Mouse (Mus musculus) mammary gland, adult 2 months (tissue): ENCODE results near the gene Il2. TPM values are rescaled to one million over a fixed set of nuclear protein-coding genes. Genes with fewer than 3 reads are reported as not detected.

Experiments
- polyA plus RNA-seq: library from polyadenylated mRNA; depleted of rRNA; stranded (reverse); fragments of >200 nt; gene quantifications from 2 replicates; pipeline ENCODE4 v1.2.3, GENCODE M21; 2012; ENCODE audit warnings: low replicate concordance; rRNA removed

Gene Il2
- 0.42 TPM in 1 of 2 replicates, not detected in the other for polyA plus RNA-seq

DNA sequence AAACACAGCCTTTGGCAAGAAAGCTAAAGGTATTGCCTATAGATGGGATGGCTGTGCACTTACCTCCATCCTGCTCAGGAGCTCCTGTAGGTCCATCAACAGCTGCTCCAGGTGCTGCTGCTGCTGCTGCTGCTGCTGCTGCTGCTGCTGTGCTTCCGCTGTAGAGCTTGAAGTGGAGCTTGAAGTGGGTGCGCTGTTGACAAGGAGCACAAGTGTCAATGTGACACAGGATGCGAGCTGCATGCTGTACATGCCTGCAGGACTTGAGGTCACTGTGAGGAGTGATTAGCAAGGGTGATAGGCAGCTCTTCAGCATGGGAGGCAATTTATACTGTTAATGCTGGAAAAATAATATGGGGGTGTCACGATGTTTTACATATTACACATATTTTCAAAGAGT is at the start of gene Il2:
Gene Il2 (minus strand): TSS at position 305 of the 400 bp plus-strand sequence.

Other genes with a start within 250 kb of the Il2 start
- not detected in 2 replicates for gene Adad1, start 62.4 kb downstream of the Il2 start, polyA plus RNA-seq
- not detected in 2 replicates for gene Il21, start 106.7 kb upstream of the Il2 start, polyA plus RNA-seq
- 0.72 and 1.8 TPM in 2 replicates for gene Bbs12, start 186.6 kb upstream of the Il2 start, polyA plus RNA-seq
- gene Cetn4, start 186.7 kb upstream of the Il2 start, polyA plus RNA-seq: 0.65 and 0.66 TPM in 2 replicates
- gene Fgf2, start 222.4 kb upstream of the Il2 start, polyA plus RNA-seq: 9.6 and 11.2 TPM in 2 replicates